Mouse (Mus musculus) midbrain, postnatal 0 days (tissue): ENCODE results near the gene Coro2a. TPM values are rescaled to one million over a fixed set of nuclear protein-coding genes. Genes with fewer than 3 reads are reported as not detected.

Source experiments
- ATAC-seq: fragments of 200-750 bp; cut with Nextera tagmentation; 2 replicates; pipeline ENCODE4 v1.8.0; 2017; ENCODE audit warnings: moderate number of reproducible peaks, mild to moderate bottlenecking, moderate TSS enrichment, moderate library complexity; ENCODE audit not compliant: low FRiP score
- DNase-seq: peaks from one replicate; pipeline ENCODE4 v3.0.0-alpha.2; 2015; ENCODE audit warnings: low spot score
- H3K27ac ChIP-seq: fragments of 300-500 bp; sonication (generic); 2 replicates; pipeline ENCODE4 v1.5.1; 2014; ENCODE audit warnings: low read depth, mild to moderate bottlenecking, low read length, mixed read lengths
- H3K27me3 ChIP-seq: fragments of 300-500 bp; sonication (generic); 2 replicates; pipeline ENCODE4 v1.6.1; 2014; ENCODE audit warnings: low read length, control low read depth, mixed read lengths; ENCODE audit not compliant: insufficient read depth
- H3K36me3 ChIP-seq: fragments of 300-500 bp; sonication (generic); 2 replicates; pipeline ENCODE4 v1.6.1; 2014; ENCODE audit warnings: low read length, control low read depth, mixed read lengths; ENCODE audit not compliant: insufficient read depth
- H3K4me1 ChIP-seq: fragments of 300-500 bp; sonication (generic); 2 replicates; pipeline ENCODE4 v1.6.1; 2014; ENCODE audit warnings: mild to moderate bottlenecking, control low read depth, antibody characterized with exemption, low read length, mixed read lengths; ENCODE audit not compliant: insufficient read depth
- H3K4me2 ChIP-seq: fragments of 300-500 bp; sonication (generic); 2 replicates; pipeline ENCODE4 v1.6.1; 2014; ENCODE audit warnings: low read depth, mild to moderate bottlenecking, low read length, mixed read lengths; ENCODE audit not compliant: poor library complexity, severe bottlenecking
- H3K4me3 ChIP-seq: fragments of 300-500 bp; sonication (generic); 2 replicates; pipeline ENCODE4 v1.5.1; 2014; ENCODE audit warnings: low read depth, mild to moderate bottlenecking, low read length, moderate library complexity
- H3K9ac ChIP-seq: fragments of 300-500 bp; sonication (generic); replicated peaks from 2 replicates; pipeline ENCODE4 v1.6.1; 2014; ENCODE audit warnings: mild to moderate bottlenecking, low read length, moderate library complexity, mixed read lengths; ENCODE audit not compliant: poor library complexity, severe bottlenecking
- H3K9me3 ChIP-seq: fragments of 300-500 bp; sonication (generic); 2 replicates; pipeline ENCODE4 v1.6.1; 2016; ENCODE audit warnings: low read length, control low read depth
- CTCF ChIP-seq: IDR thresholded peaks from 2 replicates; pipeline ENCODE4 v1.5.1; 2016; ENCODE audit warnings: antibody characterized with exemption, mild to moderate bottlenecking
- WGBS: fragments of 180-500 bp; shearing (Covaris S2); extraction: QIAGEN DNeasy Blood & Tissue Kit; methylation state at CpG from one replicate; pipeline ENCODE4 v1.1.7; 2014; 5-methylcytosine and 5-hydroxymethylcytosine counted together
- polyA plus RNA-seq: library from polyadenylated mRNA; unstranded; fragments of >200 nt; fragmentation: Nextera tagmentation; extraction: Ambion mirVana; gene quantifications from 2 replicates; pipeline ENCODE4 v1.2.1, GENCODE M21; 2015
- total RNA-seq: library from RNA; depleted of rRNA; stranded (reverse); fragments of >200 nt; gene quantifications from 2 replicates; pipeline ENCODE4 v1.2.3, GENCODE M21; 2014

The Coro2a gene
- total and polyA plus RNA-seq, 2 experiments from 2014 or later, result 7.8 to 33.2 TPM

DNA sequence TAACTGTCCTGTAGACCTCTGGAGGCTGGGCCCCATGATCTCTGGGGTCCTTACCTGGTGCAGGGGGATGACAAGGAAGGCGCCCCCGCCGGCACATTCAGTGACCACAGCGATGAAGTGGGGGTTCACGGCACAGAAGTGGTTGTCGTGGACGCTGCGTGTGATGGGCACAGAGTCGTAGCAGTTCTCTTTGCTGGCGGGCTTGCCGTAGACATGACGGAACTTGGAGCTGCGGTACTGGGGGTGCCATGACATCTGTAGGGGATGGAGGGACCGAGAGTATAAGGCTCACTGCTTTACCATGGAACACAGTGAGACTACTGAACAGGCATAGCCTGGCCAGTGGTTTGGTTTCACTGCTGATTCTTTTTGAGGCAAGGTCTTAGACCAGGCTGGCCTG lies 39.2 kb downstream of the Coro2a start:
- no peak overlapping the region for H3K4me2 ChIP-seq
- H3K4me1 ChIP-seq, result no peaks in the 10 kb centered on the region
- ATAC-seq (no peak), DNase-seq (no peak)
- no peak overlapping the region for H3K27ac ChIP-seq
- no peak overlapping the region for H3K4me3 ChIP-seq
- no peaks in the 10 kb centered on the region for H3K27me3 ChIP-seq
- no peak for TF ChIP-seq CTCF
- no peak overlapping the region for H3K9ac ChIP-seq
- WGBS, result 95% methylated on average over 14 of the region's 14 CpGs
- no peaks in the 10 kb centered on the region for H3K36me3 ChIP-seq
- no peaks in the 10 kb centered on the region for H3K9me3 ChIP-seq

DNA sequence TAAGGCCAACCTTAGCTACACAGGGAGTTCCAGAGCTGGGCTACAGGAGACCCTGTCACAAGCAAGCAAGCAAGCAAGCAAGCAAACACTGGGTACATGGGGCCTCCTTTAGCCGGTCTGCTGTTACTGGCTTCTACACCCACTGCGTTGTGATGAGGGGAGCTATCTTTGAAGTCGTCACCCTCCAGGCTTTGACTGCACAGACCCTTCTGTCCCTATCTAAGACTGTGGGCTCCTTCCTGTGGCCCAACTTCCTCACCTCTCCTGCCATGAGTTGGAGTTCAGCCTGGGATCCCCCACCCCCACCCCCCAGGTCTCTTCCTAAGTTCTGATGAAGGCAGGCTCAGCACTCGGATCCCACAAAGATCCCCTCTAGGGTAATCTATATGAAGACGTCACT lies 40.0 kb downstream of the Coro2a start:
- no peak for ATAC-seq
- H3K4me3 ChIP-seq, result no peak overlapping the region
- H3K9ac ChIP-seq, result no peak overlapping the region
- no peak overlapping the region for H3K27ac ChIP-seq
- no peak for DNase-seq
- no peaks in the 10 kb centered on the region for H3K4me1 ChIP-seq
- H3K36me3 ChIP-seq, result no peaks in the 10 kb centered on the region
- WGBS, result 75% methylated on average over 5 of the region's 5 CpGs
- H3K27me3 ChIP-seq, result no peaks in the 10 kb centered on the region
- no peak for TF ChIP-seq CTCF
- H3K9me3 ChIP-seq, result no peaks in the 10 kb centered on the region
- H3K4me2 ChIP-seq, result no peak overlapping the region

DNA sequence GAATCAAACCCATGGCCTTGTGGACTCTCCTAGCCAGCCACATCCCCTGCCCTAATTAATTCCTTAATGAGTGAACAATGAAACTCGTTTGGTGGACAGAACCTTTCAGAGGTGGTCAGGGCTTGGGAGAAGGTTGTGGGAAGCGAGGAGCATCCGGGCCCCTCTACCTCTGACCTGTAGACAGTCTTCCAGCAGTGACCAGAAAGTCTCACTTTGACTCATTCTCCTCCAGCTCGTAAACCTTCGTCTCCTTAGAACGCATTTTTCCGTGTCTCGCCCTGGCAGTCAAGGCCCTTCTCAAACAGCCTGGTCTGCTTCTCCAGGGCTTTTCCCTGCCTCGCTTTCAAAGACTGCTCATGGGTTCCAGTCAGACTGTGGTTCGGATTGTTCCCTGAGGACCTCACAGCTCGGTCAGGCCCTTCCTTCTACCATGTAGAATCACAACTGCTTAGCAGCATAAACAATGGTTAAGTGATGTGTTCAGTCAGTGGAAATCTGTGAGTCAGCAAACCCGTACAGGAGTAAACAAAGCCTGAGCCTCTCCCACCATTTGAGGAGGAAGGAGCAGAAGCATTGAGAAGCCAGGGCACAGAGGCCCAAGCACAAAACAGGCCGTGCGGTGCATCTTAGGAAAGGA lies 41.8 kb downstream of the Coro2a start:
- no peak overlapping the region for H3K4me2 ChIP-seq
- ATAC-seq (no peak), DNase-seq (no peak)
- 82% methylated on average over 14 of the region's 14 CpGs for WGBS
- TF ChIP-seq CTCF, result no peak
- H3K27me3 ChIP-seq, result no peaks in the 10 kb centered on the region
- no peaks in the 10 kb centered on the region for H3K4me1 ChIP-seq
- no peak overlapping the region for H3K27ac ChIP-seq
- H3K36me3 ChIP-seq, result no peaks in the 10 kb centered on the region
- H3K9me3 ChIP-seq, result no peaks in the 10 kb centered on the region
- H3K9ac ChIP-seq, result no peak overlapping the region
- no peak overlapping the region for H3K4me3 ChIP-seq

DNA sequence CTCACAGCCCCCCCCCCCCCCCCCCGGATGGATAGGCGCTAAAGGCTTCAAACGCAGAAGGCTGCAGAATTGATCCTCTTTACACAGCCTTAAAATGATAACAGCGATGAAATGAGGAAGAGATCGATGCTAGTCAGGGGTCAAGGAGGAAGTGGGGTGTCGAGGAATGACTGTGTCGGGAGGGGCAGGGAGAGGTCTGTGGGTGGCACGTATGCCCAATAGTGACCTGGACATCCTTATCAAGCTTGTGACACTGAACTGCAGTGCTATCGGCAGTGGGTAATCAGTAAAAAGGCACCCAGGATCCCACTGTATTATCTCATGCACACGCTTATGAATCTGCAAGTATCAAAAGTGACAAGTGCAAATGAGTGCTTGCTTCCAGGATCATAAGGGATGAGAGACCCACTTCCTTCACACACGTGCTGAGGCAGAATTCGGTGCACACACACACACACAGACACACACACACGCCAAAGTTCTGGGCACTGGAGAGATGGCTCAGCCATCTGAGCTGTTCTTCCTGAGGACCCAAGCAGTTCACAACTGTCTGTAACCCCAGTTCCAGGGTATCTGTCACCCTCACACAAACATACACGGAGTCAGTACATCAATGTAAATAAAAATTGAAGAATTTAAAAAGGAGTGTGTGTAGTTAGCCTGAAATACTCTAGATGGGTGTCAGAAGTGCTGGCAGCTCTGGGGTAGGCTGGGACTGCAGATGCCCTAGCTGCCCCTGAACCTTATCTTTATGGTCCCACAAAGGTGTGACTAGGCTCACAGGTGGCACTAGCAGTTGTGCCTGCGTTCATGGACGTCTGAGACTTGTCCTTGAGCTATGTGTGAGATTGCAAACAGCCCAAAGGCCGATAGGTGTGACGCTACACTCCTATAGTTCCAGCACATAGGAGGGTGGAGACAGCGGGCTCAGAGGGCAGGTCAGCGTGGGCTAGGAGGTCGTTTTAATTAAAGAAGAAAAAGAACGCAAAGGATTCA lies 43.0 kb downstream of the Coro2a start:
- H3K9ac ChIP-seq, result no peak overlapping the region
- H3K4me1 ChIP-seq, result no peaks in the 10 kb centered on the region
- no peak for ATAC-seq
- no peak overlapping the region for H3K27ac ChIP-seq
- no peak for TF ChIP-seq CTCF
- H3K36me3 ChIP-seq, result no peaks in the 10 kb centered on the region; the same call in 1 of the 2 replicates
- no peak overlapping the region for H3K4me2 ChIP-seq
- H3K9me3 ChIP-seq, result no peaks in the 10 kb centered on the region
- no peak overlapping the region for H3K4me3 ChIP-seq
- no peaks in the 10 kb centered on the region for H3K27me3 ChIP-seq
- WGBS, result 74% methylated on average over 22 of the region's 22 CpGs
- no peak for DNase-seq

DNA sequence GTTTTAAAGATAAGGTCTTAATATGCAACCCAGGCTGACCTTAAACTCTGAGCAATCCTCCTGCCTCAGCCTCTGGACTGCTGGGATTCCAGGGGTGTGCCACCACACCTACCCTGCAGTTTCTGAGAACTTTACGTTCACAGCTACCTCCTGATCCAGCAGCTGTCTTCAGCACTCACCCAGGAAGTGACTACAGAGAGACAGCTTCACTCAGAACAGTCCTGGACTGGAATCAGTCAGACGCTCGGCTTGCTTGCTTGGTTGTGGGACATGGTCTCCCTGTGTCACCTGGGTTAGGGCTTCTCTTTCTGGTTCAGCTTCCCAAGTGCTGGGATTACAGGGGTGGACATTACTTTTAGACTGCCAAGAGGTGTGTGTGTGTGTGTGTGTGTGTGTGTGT lies 45.1 kb downstream of the Coro2a start:
- Histone ChIP-seq H3K9me3 (no peaks in the 10 kb centered on the region), H3K36me3 (peaks cover 3% of the 10 kb centered on the region; the same call in 1 of the 2 replicates), H3K9ac (no peak overlapping the region), H3K27me3 (no peaks in the 10 kb centered on the region), H3K4me3 (no peak overlapping the region), H3K27ac (no peak overlapping the region), H3K4me2 (no peak overlapping the region), H3K4me1 (no peaks in the 10 kb centered on the region)
- 86% methylated on average over 3 of the region's 3 CpGs for WGBS
- no peak for DNase-seq
- no peak for ATAC-seq
- no peak for TF ChIP-seq CTCF

DNA sequence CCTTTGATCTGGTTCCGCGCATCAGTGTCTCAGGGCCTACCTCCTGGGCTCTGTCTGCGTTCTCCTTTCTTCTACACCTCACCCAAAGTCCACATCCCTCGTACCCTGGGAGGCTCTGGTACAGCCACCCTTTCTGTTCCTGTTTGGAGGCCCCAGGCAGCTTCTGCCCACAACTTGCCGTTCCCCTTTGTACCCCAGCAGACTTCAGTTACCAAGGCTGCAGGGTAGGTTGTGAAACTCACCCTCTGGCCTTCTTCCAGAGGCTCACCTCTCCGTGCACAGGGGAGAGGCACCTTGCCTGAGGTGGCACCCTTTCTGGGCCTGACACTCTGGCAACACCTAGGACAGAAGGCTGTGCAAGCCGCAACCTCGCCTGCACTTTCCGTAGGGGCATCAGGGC lies 46.2 kb downstream of the Coro2a start:
- no peak overlapping the region for H3K4me3 ChIP-seq
- no peak overlapping the region for H3K9ac ChIP-seq
- no peak for TF ChIP-seq CTCF
- H3K36me3 ChIP-seq, result peaks cover 3% of the 10 kb centered on the region; the same call in 1 of the 2 replicates
- ATAC-seq (no peak), DNase-seq (no peak)
- no peaks in the 10 kb centered on the region for H3K9me3 ChIP-seq
- H3K27me3 ChIP-seq, result no peaks in the 10 kb centered on the region
- H3K4me2 ChIP-seq, result no peak overlapping the region
- no peaks in the 10 kb centered on the region for H3K4me1 ChIP-seq
- H3K27ac ChIP-seq, result no peak overlapping the region
- WGBS, result 81% methylated on average over 9 of the region's 9 CpGs
